Mouse (Mus musculus): Measurements from ENCODE around the gene Lcn2. TPM values are rescaled to one million over a fixed set of nuclear protein-coding genes. Genes with fewer than 3 reads are reported as not detected.

The Lcn2 gene
- polyA plus RNA-seq, 1 experiment from 2014 or later = 1.3 TPM

DNA sequence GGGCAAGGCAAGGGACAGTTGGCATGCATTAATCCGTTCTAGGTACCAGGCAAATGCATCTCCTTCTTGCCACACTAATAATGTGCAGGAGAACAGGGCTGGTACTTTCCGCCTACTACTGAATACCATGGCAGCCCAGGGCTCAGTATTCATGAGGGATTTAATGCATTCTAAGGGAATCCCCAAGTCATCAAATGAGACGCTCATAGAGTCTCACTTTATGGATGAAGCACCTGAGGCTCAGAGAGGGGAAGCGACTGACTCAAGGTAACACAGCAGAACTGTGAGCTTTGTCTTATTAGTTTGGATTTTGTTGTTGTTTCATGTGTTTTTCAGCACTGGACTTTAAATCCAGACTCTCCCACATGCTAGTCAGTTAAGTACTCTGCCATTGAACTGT lies 46.0 kb downstream of the Lcn2 start:
- no peak for ATAC-seq (ENCODE audit: low FRiP score)
- peaks cover 42% of the 10 kb centered on the region for H3K36me3 ChIP-seq (replicated peaks; ENCODE audit: control insufficient read depth, insufficient read depth)
- 88% methylated on average over 4 of the region's 4 CpGs for WGBS

GRCm38 (mm10) chr2:32341634-32341939 lies 46.5 kb downstream of the Lcn2 start:
- H3K4me2 ChIP-seq (replicated peaks) = no peak overlapping the region
- H3K4me3 ChIP-seq (replicated peaks; ENCODE audit: low read length) = no peak overlapping the region
- H3K9me3 ChIP-seq (ENCODE audit: control insufficient read depth, low read length) = no peaks in the 10 kb centered on the region
- H3K4me1 ChIP-seq (replicated peaks; ENCODE audit: control insufficient read depth, insufficient read depth, low read length) = peaks cover 13% of the 10 kb centered on the region
- no peaks in the 10 kb centered on the region for H3K27me3 ChIP-seq (ENCODE audit: control insufficient read depth, insufficient read depth, low read length)
- DNase-seq (ENCODE audit: low spot score) (no peak), ATAC-seq (ENCODE audit: low FRiP score) (no peak)
- WGBS = 86% methylated on average over 4 of the region's 4 CpGs
- peaks cover 42% of the 10 kb centered on the region for H3K36me3 ChIP-seq (replicated peaks; ENCODE audit: control insufficient read depth, insufficient read depth)
- H3K27ac ChIP-seq = no peak overlapping the region
- no peak overlapping the region for H3K9ac ChIP-seq

More for the DNA sequence above, 46.0 kb downstream of the Lcn2 start:
- H3K4me2 ChIP-seq (replicated peaks) = no peak overlapping the region
- no peak overlapping the region for H3K9ac ChIP-seq
- peaks cover 13% of the 10 kb centered on the region for H3K4me1 ChIP-seq (replicated peaks; ENCODE audit: control insufficient read depth, insufficient read depth, low read length)
- DNase-seq (ENCODE audit: low spot score) = no peak
- no peaks in the 10 kb centered on the region for H3K9me3 ChIP-seq (ENCODE audit: control insufficient read depth, low read length)
- H3K27me3 ChIP-seq (ENCODE audit: control insufficient read depth, insufficient read depth, low read length) = no peaks in the 10 kb centered on the region
- H3K4me3 ChIP-seq (replicated peaks; ENCODE audit: low read length) = no peak overlapping the region
- H3K27ac ChIP-seq = no peak overlapping the region

DNA sequence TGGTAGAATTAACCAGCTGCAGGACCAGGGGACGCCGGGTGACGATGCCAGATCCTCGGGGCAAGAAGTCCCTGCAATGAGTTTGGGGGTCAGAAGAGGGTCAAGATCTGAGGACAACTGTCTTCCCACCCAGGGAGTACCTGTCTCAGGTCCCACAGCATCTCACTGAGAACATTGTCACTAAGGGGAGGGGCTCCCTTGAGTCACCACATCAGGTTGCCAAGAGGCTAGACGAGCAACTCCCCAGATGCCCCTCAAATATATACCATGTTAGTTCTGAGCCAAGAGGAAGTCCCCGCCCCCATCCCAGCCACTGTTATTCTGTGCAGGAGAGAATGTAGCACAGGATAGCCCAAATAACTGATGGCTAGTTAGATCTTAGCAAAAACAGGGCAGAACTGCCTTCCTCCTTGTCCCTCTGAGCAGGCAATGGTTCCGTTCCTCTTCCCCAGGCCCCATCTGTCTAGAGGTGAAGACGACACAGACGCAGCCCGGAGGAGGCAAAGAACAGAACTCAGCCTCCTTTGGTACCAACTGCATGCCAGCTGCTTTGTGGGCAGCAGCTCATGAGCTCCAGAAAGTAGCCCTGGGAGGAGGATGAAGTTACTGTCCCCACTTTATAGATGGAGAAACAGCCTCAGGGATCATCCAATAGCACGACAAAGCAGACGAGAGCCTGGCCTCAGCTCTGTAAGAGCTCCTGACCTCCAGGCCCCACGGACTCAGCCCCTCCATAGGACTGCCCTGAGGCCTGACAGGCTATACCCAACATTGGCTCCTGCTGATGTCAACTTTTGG lies 47.0 kb downstream of the Lcn2 start:
- Histone ChIP-seq H3K27me3 (ENCODE audit: control insufficient read depth, insufficient read depth, low read length) (no peaks in the 10 kb centered on the region), H3K4me2 (replicated peaks) (no peak overlapping the region), H3K27ac (no peak overlapping the region), H3K9me3 (ENCODE audit: control insufficient read depth, low read length) (no peaks in the 10 kb centered on the region), H3K4me3 (replicated peaks; ENCODE audit: low read length) (no peak overlapping the region), H3K9ac (no peak overlapping the region), H3K4me1 (replicated peaks; ENCODE audit: control insufficient read depth, insufficient read depth, low read length) (peaks cover 13% of the 10 kb centered on the region), H3K36me3 (replicated peaks; ENCODE audit: control insufficient read depth, insufficient read depth) (peaks cover 45% of the 10 kb centered on the region)
- DNase-seq (ENCODE audit: low spot score) = no peak
- WGBS = 83% methylated on average over 13 of the region's 13 CpGs
- no peak for ATAC-seq (ENCODE audit: low FRiP score)

- 37% methylated on average over 26 of the region's 26 CpGs for WGBS
- H3K4me2 ChIP-seq (replicated peaks) = no peak overlapping the region
- H3K4me3 ChIP-seq (replicated peaks; ENCODE audit: low read length) = no peak overlapping the region
- no peaks in the 10 kb centered on the region for H3K9me3 ChIP-seq (ENCODE audit: control insufficient read depth, low read length)
- H3K36me3 ChIP-seq (replicated peaks; ENCODE audit: control insufficient read depth, insufficient read depth) = peaks cover 54% of the 10 kb centered on the region
- no peak overlapping the region for H3K9ac ChIP-seq
- H3K27me3 ChIP-seq (ENCODE audit: control insufficient read depth, insufficient read depth, low read length) = no peaks in the 10 kb centered on the region
- no peak overlapping the region for H3K27ac ChIP-seq
- ATAC-seq (ENCODE audit: low FRiP score) (no peak), DNase-seq (ENCODE audit: low spot score) (no peak)
- H3K4me1 ChIP-seq (replicated peaks; ENCODE audit: control insufficient read depth, insufficient read depth, low read length) = peaks cover 13% of the 10 kb centered on the region
These were observed 48.0 kb downstream of the Lcn2 start for GRCm38 (mm10) chr2:32339912-32340642.

- H3K36me3 ChIP-seq (replicated peaks; ENCODE audit: control insufficient read depth, insufficient read depth) = peaks cover 89% of the 10 kb centered on the region
- ATAC-seq (ENCODE audit: low FRiP score) (no peak), DNase-seq (ENCODE audit: low spot score) (no peak)
These were observed 52.2 kb downstream of the Lcn2 start for GRCm38 (mm10) chr2:32335888-32336287.

More at GRCm38 (mm10) chr2:32335888-32336287, 52.2 kb downstream of the Lcn2 start:
- H3K27ac ChIP-seq = no peak overlapping the region
- H3K4me1 ChIP-seq (replicated peaks; ENCODE audit: control insufficient read depth, insufficient read depth, low read length) = no peaks in the 10 kb centered on the region
- WGBS = 60% methylated on average over 15 of the region's 15 CpGs
- no peaks in the 10 kb centered on the region for H3K9me3 ChIP-seq (ENCODE audit: control insufficient read depth, low read length)
- no peak overlapping the region for H3K9ac ChIP-seq
- no peak overlapping the region for H3K4me2 ChIP-seq (replicated peaks)
- H3K27me3 ChIP-seq (ENCODE audit: control insufficient read depth, insufficient read depth, low read length) = no peaks in the 10 kb centered on the region
- no peak overlapping the region for H3K4me3 ChIP-seq (replicated peaks; ENCODE audit: low read length)

Other genes with a start within 250 kb of the Lcn2 start
- 105 and 119 TPM in 2 replicates for gene Prrc2b, start 237.2 kb downstream of the Lcn2 start, polyA plus RNA-seq (2014; fragmentation: Nextera tagmentation; extraction: Ambion mirVana)
- 26.5 and 30.8 TPM in 2 replicates for gene Pomt1, start 151.7 kb downstream of the Lcn2 start, polyA plus RNA-seq (2014; fragmentation: Nextera tagmentation; extraction: Ambion mirVana)
- gene Uck1, start 128.1 kb downstream of the Lcn2 start, polyA plus RNA-seq (2014; fragmentation: Nextera tagmentation; extraction: Ambion mirVana) = 76.0 and 86.5 TPM in 2 replicates
- 26.4 and 29.6 TPM in 2 replicates for gene Golga2, start 100.9 kb downstream of the Lcn2 start, polyA plus RNA-seq (2014; fragmentation: Nextera tagmentation; extraction: Ambion mirVana)
- gene Swi5, start 100.2 kb downstream of the Lcn2 start, polyA plus RNA-seq (2014; fragmentation: Nextera tagmentation; extraction: Ambion mirVana) = 192 and 221 TPM in 2 replicates
- gene Ciz1, start 35.9 kb downstream of the Lcn2 start, polyA plus RNA-seq (2014; fragmentation: Nextera tagmentation; extraction: Ambion mirVana) = 47.5 and 49.1 TPM in 2 replicates
- 123 and 132 TPM in 2 replicates for gene Dnm1, start 34.9 kb downstream of the Lcn2 start, polyA plus RNA-seq (2014; fragmentation: Nextera tagmentation; extraction: Ambion mirVana)
- 170 and 175 TPM in 2 replicates for gene 1110008P14Rik, start 6.3 kb downstream of the Lcn2 start, polyA plus RNA-seq (2014; fragmentation: Nextera tagmentation; extraction: Ambion mirVana)
- 58.1 and 58.9 TPM in 2 replicates for gene Ptges2, start 7.6 kb upstream of the Lcn2 start, polyA plus RNA-seq (2014; fragmentation: Nextera tagmentation; extraction: Ambion mirVana)
- 5.3 TPM in 2 replicates for gene Naif1, start 62.2 kb upstream of the Lcn2 start, polyA plus RNA-seq (2014; fragmentation: Nextera tagmentation; extraction: Ambion mirVana)
- gene Slc25a25, start 63.2 kb upstream of the Lcn2 start, polyA plus RNA-seq (2014; fragmentation: Nextera tagmentation; extraction: Ambion mirVana) = 39.2 and 42.9 TPM in 2 replicates
- gene Fam102a, start 147.1 kb upstream of the Lcn2 start, polyA plus RNA-seq (2014; fragmentation: Nextera tagmentation; extraction: Ambion mirVana) = 7.8 and 8.3 TPM in 2 replicates
- gene Dpm2, start 182.6 kb upstream of the Lcn2 start, polyA plus RNA-seq (2014; fragmentation: Nextera tagmentation; extraction: Ambion mirVana) = 132 and 141 TPM in 2 replicates
- 11.6 and 12.6 TPM in 2 replicates for gene Pip5kl1, start 186.5 kb upstream of the Lcn2 start, polyA plus RNA-seq (2014; fragmentation: Nextera tagmentation; extraction: Ambion mirVana)
- gene 9430097D07Rik, start 187.4 kb upstream of the Lcn2 start, polyA plus RNA-seq (2014; fragmentation: Nextera tagmentation; extraction: Ambion mirVana) = 0.48 and 0.81 TPM in 2 replicates
- gene St6galnac4, start 198.8 kb upstream of the Lcn2 start, polyA plus RNA-seq (2014; fragmentation: Nextera tagmentation; extraction: Ambion mirVana) = 32.3 and 36.8 TPM in 2 replicates
- gene St6galnac6, start 211.5 kb upstream of the Lcn2 start, polyA plus RNA-seq (2014; fragmentation: Nextera tagmentation; extraction: Ambion mirVana) = 8.5 and 9.3 TPM in 2 replicates
- 78.1 and 82.0 TPM in 2 replicates for gene Ak1, start 233.5 kb upstream of the Lcn2 start, polyA plus RNA-seq (2014; fragmentation: Nextera tagmentation; extraction: Ambion mirVana)